In the genomic region with DNA sequence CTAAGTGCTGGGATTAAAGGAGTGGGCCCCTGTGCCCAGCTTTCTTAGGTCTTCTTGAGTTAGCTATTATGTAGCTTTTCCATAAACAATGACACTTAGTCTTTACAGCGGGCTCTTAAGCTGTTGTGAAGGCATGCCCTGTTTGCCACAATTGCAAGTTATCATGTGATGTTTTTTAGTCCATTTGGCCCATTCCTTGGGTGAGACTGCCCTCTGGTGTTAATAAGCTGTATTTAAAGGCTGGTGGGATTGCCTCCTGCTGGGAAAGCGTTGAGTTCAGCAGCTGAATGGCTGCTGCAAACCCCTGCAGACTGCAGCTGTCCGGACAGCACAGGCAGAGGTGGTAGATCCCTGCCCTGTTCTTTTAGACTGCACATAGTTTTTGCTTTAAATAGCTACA, we compare ENCODE assay signal across 9 mouse cellular contexts. TPM values are rescaled to one million over a fixed set of nuclear protein-coding genes. Genes with fewer than 3 reads are reported as not detected.
A peak's percentile ranks its signal among the peaks of the same experiment; 100 is the strongest.
DNase-seq lines count a peak whose midpoint lies in the region; ATAC-seq and TF ChIP-seq lines count a peak whose summit lies in the region.
"Had no signal": no experiment of that assay in that cellular context is flagged by ENCODE, and none has a peak within 500 bp of the region (broad histone marks: within the 10 kb centered on the region; RNA-seq: fewer than 3 reads in every experiment).

No protein-coding gene starts in this region.

- TF ChIP-seq POLR2A in brain, embryonic 14.5 days (IDR thresholded peaks at IDR 0.05; ENCODE audit: borderline replicate concordance, extremely low read depth, insufficient read depth, insufficient read length, poor library complexity, severe bottlenecking), result no peak

- no peaks in the 10 kb centered on the region for H3K9me3 ChIP-seq in heart, embryonic 11.5 days (replicated peaks; ENCODE audit: control insufficient read depth, low read length)
- no peaks in the 10 kb centered on the region for H3K9me3 ChIP-seq in forebrain, embryonic 16.5 days (ENCODE audit: control insufficient read depth, low read length)
- H3K9me3 ChIP-seq in hindbrain, embryonic 14.5 days (ENCODE audit: control insufficient read depth, low read length), result no peaks in the 10 kb centered on the region
- H3K9me3 ChIP-seq: midbrain, embryonic 12.5 days had no signal

- H3K4me3 ChIP-seq in heart, embryonic 11.5 days (ENCODE audit: low read depth, low read length), result no peak overlapping the region
- H3K4me3 ChIP-seq in forebrain, embryonic 16.5 days (replicated peaks; ENCODE audit: low read length), result no peak overlapping the region
- H3K4me3 ChIP-seq in hindbrain, embryonic 14.5 days (replicated peaks; ENCODE audit: low read length), result no peak overlapping the region
- H3K4me3 ChIP-seq: midbrain, embryonic 12.5 days had no signal

- no peaks in the 10 kb centered on the region for H3K4me1 ChIP-seq in heart, embryonic 11.5 days (ENCODE audit: control insufficient read depth, insufficient read depth, low read length)
- H3K4me1 ChIP-seq in forebrain, embryonic 16.5 days (replicated peaks; ENCODE audit: control insufficient read depth, insufficient read depth, low read length), result peaks cover 8% of the 10 kb centered on the region; the same call in 1 of the 2 replicates
- H3K4me1 ChIP-seq in hindbrain, embryonic 14.5 days (replicated peaks; ENCODE audit: control insufficient read depth, insufficient read depth, low read length), result no peaks in the 10 kb centered on the region

- WGBS in heart, embryonic 11.5 days (ENCODE audit: insufficient replicate concordance), result 42% methylated on average over 3 of the region's 3 CpGs
- WGBS in forebrain, embryonic 16.5 days, result 1% methylated on average over 3 of the region's 3 CpGs
- WGBS in hindbrain, embryonic 14.5 days, result 5% methylated on average over 3 of the region's 3 CpGs

- peak; percentile 81 to 91 for DNase-seq in heart, adult 18-20 months
- peak; percentile 93 for DNase-seq in brain, embryonic 14.5 days (ENCODE audit: low read depth)
- peak; percentile 96 for DNase-seq in hindbrain, embryonic 14.5 days (ENCODE audit: low spot score)
- DNase-seq in layer of hippocampus, adult 9-11 months, result peak; percentile 58
- peak; percentile 89 for DNase-seq in lung, postnatal 10 days
- DNase-seq in retina, postnatal 1 day, result peak; percentile 93

- no peak overlapping the region for H3K4me2 ChIP-seq in heart, embryonic 11.5 days
- no peak overlapping the region for H3K4me2 ChIP-seq in forebrain, embryonic 16.5 days (ENCODE audit: low read length)
- no peak overlapping the region for H3K4me2 ChIP-seq in hindbrain, embryonic 14.5 days (replicated peaks)
- H3K4me2 ChIP-seq: midbrain, embryonic 12.5 days had no signal

- H3K9ac ChIP-seq in heart, embryonic 11.5 days (ENCODE audit: low read depth, low read length), result no peak overlapping the region
- no peak overlapping the region for H3K9ac ChIP-seq in forebrain, embryonic 16.5 days (replicated peaks; ENCODE audit: low read depth, low read length)
- H3K9ac ChIP-seq in hindbrain, embryonic 14.5 days, result no peak overlapping the region

- no peaks in the 10 kb centered on the region for H3K27me3 ChIP-seq in heart, embryonic 11.5 days (ENCODE audit: control insufficient read depth, insufficient read depth, low read length)
- no peaks in the 10 kb centered on the region for H3K27me3 ChIP-seq in forebrain, embryonic 16.5 days (replicated peaks; ENCODE audit: control insufficient read depth, insufficient read depth, low read length)
- no peaks in the 10 kb centered on the region for H3K27me3 ChIP-seq in hindbrain, embryonic 14.5 days (ENCODE audit: control insufficient read depth, insufficient read depth, low read length)
- H3K27me3 ChIP-seq: midbrain, embryonic 12.5 days had no signal

- no peak for ATAC-seq in heart, embryonic 11.5 days (replicated peaks; ENCODE audit: insufficient number of reproducible peaks, low FRiP score, low TSS enrichment)
- ATAC-seq in forebrain, embryonic 16.5 days, result peak; percentile 61
- ATAC-seq in hindbrain, embryonic 14.5 days (ENCODE audit: low FRiP score), result peak; percentile 68; the same call in 1 of the 2 replicates

- H3K27ac ChIP-seq in heart, embryonic 11.5 days (ENCODE audit: low read depth, low read length), result no peak overlapping the region
- no peak overlapping the region for H3K27ac ChIP-seq in forebrain, embryonic 16.5 days (ENCODE audit: low read length)
- H3K27ac ChIP-seq in hindbrain, embryonic 14.5 days, result no peak overlapping the region
- H3K27ac ChIP-seq: midbrain, embryonic 12.5 days had no signal

- TF ChIP-seq CTCF in brain, embryonic 14.5 days (IDR thresholded peaks at IDR 0.05; ENCODE audit: borderline replicate concordance, extremely low read depth, insufficient read depth, insufficient read length), result peak; percentile 82; the same call in 1 of the 2 replicates

- H3K36me3 ChIP-seq in heart, embryonic 11.5 days (ENCODE audit: control insufficient read depth, insufficient read depth, low read length), result no peaks in the 10 kb centered on the region
- H3K36me3 ChIP-seq in forebrain, embryonic 16.5 days (ENCODE audit: control insufficient read depth, insufficient read depth), result no peaks in the 10 kb centered on the region
- peaks cover 12% of the 10 kb centered on the region for H3K36me3 ChIP-seq in hindbrain, embryonic 14.5 days (replicated peaks; ENCODE audit: control insufficient read depth, insufficient read depth)

RNA-seq across cellular contexts. Expression of a gene that starts 17.9 kb away (rescaled TPM):
- 10 to 100 TPM; 24.5 to 26.1 TPM for total RNA-seq in heart, adult 18-20 months (2021)
- polyA plus RNA-seq in heart, embryonic 11.5 days (2014; fragmentation: Nextera tagmentation; extraction: Ambion mirVana), result 10.1 and 12.5 TPM in 2 replicates
- 2.5 and 4.9 TPM in 2 replicates for polyA plus RNA-seq in brain, embryonic 14.5 days (2012; rRNA removed)
- 5.1 and 5.4 TPM in 2 replicates for polyA plus RNA-seq in forebrain, embryonic 16.5 days (2015; fragmentation: Nextera tagmentation; extraction: Ambion mirVana)
- 11.8 and 17.3 TPM in 2 replicates for polyA plus RNA-seq in hindbrain, embryonic 14.5 days (2014; fragmentation: Nextera tagmentation; extraction: Ambion mirVana)

RNA-seq across cellular contexts. Expression of a gene that starts 58.0 kb away (rescaled TPM):
- 1 to 10 TPM; 3.7 to 4.1 TPM for total RNA-seq in heart, adult 18-20 months (2021)
- 1.5 and 2.1 TPM in 2 replicates for polyA plus RNA-seq in heart, embryonic 11.5 days (2014; fragmentation: Nextera tagmentation; extraction: Ambion mirVana)
- polyA plus RNA-seq in brain, embryonic 14.5 days (2012; rRNA removed), result 4.7 and 7.4 TPM in 2 replicates
- polyA plus RNA-seq in forebrain, embryonic 16.5 days (2015; fragmentation: Nextera tagmentation; extraction: Ambion mirVana), result 1.5 and 1.9 TPM in 2 replicates
- polyA plus RNA-seq in hindbrain, embryonic 14.5 days (2014; fragmentation: Nextera tagmentation; extraction: Ambion mirVana), result 2.8 TPM in 2 replicates
